Mouse (Mus musculus) embryonic facial prominence, embryonic 11.5 days (tissue): ENCODE data around the gene Dlx2. TPM values are rescaled to one million over a fixed set of nuclear protein-coding genes. Genes with fewer than 3 reads are reported as not detected.

Experiments
- ATAC-seq: fragments of 200-750 bp; cut with Nextera tagmentation; replicated peaks from 2 replicates; pipeline ENCODE4 v1.8.0; 2017; ENCODE audit warnings: low read depth; ENCODE audit not compliant: insufficient number of reproducible peaks, low FRiP score, low TSS enrichment
- DNase-seq: peaks from one replicate; pipeline ENCODE4 v3.0.0-alpha.2; 2015; ENCODE audit warnings: low spot score
- H3K27ac ChIP-seq: fragments of 300-500 bp; sonication (generic); replicated peaks from 2 replicates; pipeline ENCODE4 v1.5.1; 2014; ENCODE audit warnings: mild to moderate bottlenecking, low read depth, low read length, control low read depth
- H3K27me3 ChIP-seq: fragments of 300-500 bp; sonication (generic); 2 replicates; pipeline ENCODE4 v1.6.1; 2014; ENCODE audit warnings: mild to moderate bottlenecking, low read length, moderate library complexity, mixed read lengths; ENCODE audit not compliant: control insufficient read depth, insufficient read depth
- H3K36me3 ChIP-seq: fragments of 300-500 bp; sonication (generic); replicated peaks from 2 replicates; pipeline ENCODE4 v1.6.1; 2014; ENCODE audit warnings: low read depth, mild to moderate bottlenecking, low read length, moderate library complexity, mixed read lengths; ENCODE audit not compliant: control insufficient read depth, insufficient read depth
- H3K4me1 ChIP-seq: fragments of 300-500 bp; sonication (generic); 2 replicates; pipeline ENCODE4 v1.6.1; 2014; ENCODE audit warnings: low read length, mixed read lengths; ENCODE audit not compliant: control insufficient read depth, insufficient read depth
- H3K4me2 ChIP-seq: fragments of 300-500 bp; sonication (generic); 2 replicates; pipeline ENCODE4 v1.6.1; 2014; ENCODE audit warnings: low read depth, mild to moderate bottlenecking, control low read depth, low read length, moderate library complexity
- H3K4me3 ChIP-seq: fragments of 300-500 bp; sonication (generic); 2 replicates; pipeline ENCODE4 v1.5.1; 2014; ENCODE audit warnings: low read depth, low read length, control low read depth
- H3K9ac ChIP-seq: fragments of 300-500 bp; sonication (generic); replicated peaks from 2 replicates; pipeline ENCODE4 v1.6.1; 2014; ENCODE audit warnings: mild to moderate bottlenecking, control low read depth, low read length
- H3K9me3 ChIP-seq: fragments of 300-500 bp; sonication (generic); replicated peaks from 2 replicates; pipeline ENCODE4 v1.6.1; 2016; ENCODE audit warnings: mild to moderate bottlenecking, low read length, inconsistent platforms, mixed read lengths; ENCODE audit not compliant: control insufficient read depth
- WGBS: fragments of 180-500 bp; shearing (Covaris S2); extraction: QIAGEN DNeasy Blood & Tissue Kit; methylation state at CpG from one replicate; pipeline ENCODE4 v1.1.7; 2014; 5-methylcytosine and 5-hydroxymethylcytosine counted together
- polyA plus RNA-seq: library from polyadenylated mRNA; unstranded; fragments of >200 nt; fragmentation: Nextera tagmentation; extraction: Ambion mirVana; gene quantifications from 2 replicates; pipeline ENCODE4 v1.2.1, GENCODE M21; 2014

Gene Dlx2
- polyA plus RNA-seq, 1 experiment from 2014 or later: 20.3 TPM

GRCm38 (mm10) chr2:71556071-71556470, 9.5 kb upstream of the Dlx2 start:
- 56% methylated on average over 5 of the region's 5 CpGs for WGBS
- Histone ChIP-seq H3K9me3 (no peaks in the 10 kb centered on the region), H3K4me3 (no peak overlapping the region), H3K4me2 (no peak overlapping the region), H3K27me3 (peaks cover 7% of the 10 kb centered on the region), H3K36me3 (no peaks in the 10 kb centered on the region), H3K27ac (no peak overlapping the region), H3K4me1 (peaks cover 4% of the 10 kb centered on the region), H3K9ac (no peak overlapping the region)
- ATAC-seq (no peak), DNase-seq (no peak)

DNA sequence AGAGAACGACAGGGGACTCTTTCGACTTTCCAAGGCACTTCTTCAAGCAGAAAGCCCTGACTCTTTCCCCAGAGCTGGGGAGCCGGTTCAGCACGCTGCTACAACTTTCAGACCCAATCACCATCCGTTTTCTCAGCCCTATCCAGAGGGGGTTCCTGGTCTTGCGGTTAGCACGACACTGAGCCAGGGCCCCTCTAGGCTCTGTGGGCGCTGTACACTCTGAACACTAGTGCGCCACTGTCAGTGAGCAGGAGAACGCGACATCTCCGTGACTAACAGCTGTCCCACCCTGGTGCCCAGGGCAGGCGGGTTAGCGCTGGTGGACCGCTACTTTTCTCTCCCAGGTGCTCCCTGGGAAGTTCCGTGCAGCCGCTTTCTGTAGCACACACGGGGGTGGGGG, 5.2 kb upstream of the Dlx2 start:
- no peak for ATAC-seq
- H3K4me1 ChIP-seq: peaks cover 4% of the 10 kb centered on the region
- H3K9me3 ChIP-seq: no peaks in the 10 kb centered on the region
- no peak for DNase-seq
- 2% methylated on average over 18 of the region's 18 CpGs for WGBS
- H3K4me2 ChIP-seq: peak overlapping the region; percentile 16
- 0 out of 2 replicates have a peak overlapping the region, but pooled peaks have one; percentile 5 for H3K4me3 ChIP-seq
- H3K27me3 ChIP-seq: peaks cover 16% of the 10 kb centered on the region
- no peaks in the 10 kb centered on the region for H3K36me3 ChIP-seq
- H3K9ac ChIP-seq: no peak overlapping the region
- no peak overlapping the region for H3K27ac ChIP-seq

DNA sequence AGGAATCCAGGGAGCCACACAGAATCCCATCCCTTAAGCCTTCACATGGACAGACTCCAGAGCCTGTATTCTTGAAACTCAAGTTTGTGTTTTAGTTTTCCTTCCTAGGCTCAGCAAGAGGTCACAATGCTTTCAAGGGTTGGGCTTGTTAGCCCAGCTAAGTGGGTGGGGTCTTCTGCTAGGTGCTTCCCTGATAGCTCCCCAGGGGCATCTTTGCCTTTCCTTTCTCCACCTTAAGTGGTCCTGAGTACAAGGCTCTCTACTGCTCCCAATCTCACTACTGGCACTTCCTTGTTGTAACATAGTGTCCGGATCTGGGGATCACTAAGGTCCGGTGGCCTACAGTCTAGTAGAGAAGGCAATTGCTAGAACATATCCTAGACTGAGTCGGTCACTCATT, 3.8 kb upstream of the Dlx2 start:
- H3K4me1 ChIP-seq: peaks cover 4% of the 10 kb centered on the region
- no peak overlapping the region for H3K4me2 ChIP-seq
- no peak overlapping the region for H3K9ac ChIP-seq
- H3K9me3 ChIP-seq: no peaks in the 10 kb centered on the region
- ATAC-seq (no peak), DNase-seq (no peak)
- no peaks in the 10 kb centered on the region for H3K36me3 ChIP-seq
- WGBS: 30% methylated on average over 3 of the region's 3 CpGs
- H3K27me3 ChIP-seq: peaks cover 18% of the 10 kb centered on the region
- H3K4me3 ChIP-seq: no peak overlapping the region
- no peak overlapping the region for H3K27ac ChIP-seq

DNA sequence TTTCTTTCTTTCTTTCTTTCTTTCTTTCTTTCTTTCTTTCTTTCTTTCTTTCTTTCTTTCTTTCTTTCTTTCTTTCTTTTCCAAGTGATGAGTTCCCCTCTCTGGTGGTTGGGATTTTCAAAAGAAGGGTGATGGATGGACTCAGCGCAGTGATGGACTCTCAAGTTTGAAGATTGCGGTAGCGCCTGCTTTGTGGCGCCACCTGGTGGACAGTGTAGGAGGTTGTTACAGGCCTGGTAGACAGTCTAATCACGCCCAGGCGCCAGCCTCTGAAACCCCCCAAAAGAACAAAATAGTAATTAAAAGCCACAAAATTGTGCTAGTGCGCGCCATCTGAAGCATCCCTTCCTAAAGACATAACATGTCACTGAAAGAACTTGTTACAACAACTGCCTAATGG, 1.3 kb upstream of the Dlx2 start:
- Histone ChIP-seq H3K27ac (no peak overlapping the region), H3K27me3 (peaks cover 27% of the 10 kb centered on the region), H3K4me2 (no peak overlapping the region), H3K4me1 (peaks cover 5% of the 10 kb centered on the region), H3K4me3 (no peak overlapping the region), H3K36me3 (no peaks in the 10 kb centered on the region), H3K9me3 (no peaks in the 10 kb centered on the region), H3K9ac (no peak overlapping the region)
- under 1% methylated on average over 8 of the region's 8 CpGs for WGBS
- DNase-seq: peak; percentile 93
- no peak for ATAC-seq

- under 1% methylated on average over 58 of the region's 59 CpGs for WGBS
- peak; percentile 55 for ATAC-seq
- peak overlapping the region; percentile 90 for H3K27ac ChIP-seq
- DNase-seq: peak; percentile 75
- H3K4me2 ChIP-seq: peak overlapping the region; percentile 94
- H3K9ac ChIP-seq: peak overlapping the region; percentile 83
- H3K36me3 ChIP-seq: no peaks in the 10 kb centered on the region
- no peaks in the 10 kb centered on the region for H3K9me3 ChIP-seq
- H3K4me1 ChIP-seq: peaks cover 7% of the 10 kb centered on the region
- H3K27me3 ChIP-seq: peaks cover 32% of the 10 kb centered on the region
- peak overlapping the region; percentile 66 for H3K4me3 ChIP-seq
Observed at GRCm38 (mm10) chr2:71545882-71546639, 493 bp downstream of the Dlx2 start.

DNA sequence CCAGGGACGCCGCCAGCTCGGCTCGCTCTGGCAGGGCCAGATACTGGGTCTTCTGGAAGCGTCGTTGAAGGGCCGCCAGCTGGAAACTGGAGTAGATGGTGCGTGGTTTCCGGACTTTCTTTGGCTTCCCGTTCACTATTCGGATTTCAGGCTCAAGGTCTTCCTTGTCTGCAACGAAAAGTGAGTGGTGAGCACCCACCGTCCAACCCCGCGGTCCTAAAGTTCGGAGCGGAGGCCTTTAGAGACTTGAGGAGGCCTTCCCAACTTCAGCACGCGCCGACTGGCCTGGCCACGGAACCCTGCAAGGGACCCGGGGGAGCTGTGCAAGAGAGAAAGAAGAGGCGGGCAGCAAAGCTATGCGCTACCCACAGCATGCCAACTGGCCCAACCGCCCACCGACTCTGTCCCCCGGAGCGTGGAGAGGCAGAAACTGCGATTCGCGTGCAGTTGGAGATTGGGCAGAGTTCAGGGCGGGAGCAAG, 1.1 kb downstream of the Dlx2 start:
- WGBS: under 1% methylated on average over 32 of the region's 32 CpGs
- peak overlapping the region; percentile 83 for H3K9ac ChIP-seq
- peaks cover 32% of the 10 kb centered on the region for H3K27me3 ChIP-seq
- peak overlapping the region; percentile 90 for H3K27ac ChIP-seq
- peaks cover 9% of the 10 kb centered on the region for H3K4me1 ChIP-seq
- H3K9me3 ChIP-seq: no peaks in the 10 kb centered on the region
- DNase-seq: peak; percentile 45
- peak overlapping the region; percentile 66 for H3K4me3 ChIP-seq
- peak overlapping the region; percentile 94 for H3K4me2 ChIP-seq
- H3K36me3 ChIP-seq: no peaks in the 10 kb centered on the region
- ATAC-seq: no peak

DNA sequence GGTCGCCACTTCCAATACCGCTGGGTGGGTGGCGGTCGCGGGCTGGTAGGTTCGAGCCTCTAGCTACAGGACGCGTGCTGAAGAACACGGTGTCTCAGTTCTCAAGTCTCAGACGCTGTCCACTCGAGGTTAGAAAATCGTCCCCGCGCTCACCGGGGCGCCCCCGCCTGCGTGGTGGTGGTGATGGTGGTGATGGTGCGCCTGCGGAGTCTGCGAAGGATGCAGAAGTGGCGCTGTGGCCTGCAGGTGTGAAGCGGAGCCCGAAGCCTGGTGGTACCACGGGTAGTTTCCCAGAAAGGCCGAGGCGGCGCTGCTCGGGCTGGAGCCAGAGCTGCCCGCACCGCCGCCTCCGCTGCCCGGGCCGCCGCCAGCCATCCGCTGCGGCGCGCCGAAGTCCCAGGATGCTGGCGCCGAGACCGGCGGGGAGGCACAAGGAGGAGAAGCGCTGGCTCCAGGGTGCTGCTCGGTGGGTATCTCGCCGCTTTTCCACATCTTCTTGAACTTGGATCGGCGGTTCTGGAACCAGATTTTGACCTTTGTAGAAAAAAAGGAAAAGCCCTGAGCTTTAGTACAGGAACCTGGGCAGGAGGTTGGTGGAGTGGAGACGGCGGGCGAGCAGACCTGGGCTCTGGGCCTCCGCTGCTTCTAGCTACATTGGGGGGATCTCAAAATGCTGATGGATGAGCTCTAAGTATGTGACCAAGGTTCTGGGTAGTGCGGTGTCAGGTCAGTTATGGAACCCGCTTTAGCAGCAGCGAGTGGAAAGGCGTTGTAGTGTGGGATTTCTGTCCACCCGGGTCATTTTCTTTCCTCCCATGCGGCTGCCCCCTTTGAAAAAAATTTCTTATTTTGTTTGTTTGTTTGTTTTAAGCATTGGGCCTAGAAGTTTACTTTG, 1.9 kb downstream of the Dlx2 start:
- no peaks in the 10 kb centered on the region for H3K36me3 ChIP-seq
- H3K4me2 ChIP-seq: peak overlapping the region; percentile 94
- H3K9me3 ChIP-seq: no peaks in the 10 kb centered on the region
- H3K9ac ChIP-seq: peak overlapping the region; percentile 83
- peak overlapping the region; percentile 66 for H3K4me3 ChIP-seq
- peak overlapping the region; percentile 90 for H3K27ac ChIP-seq
- DNase-seq (peak; percentile 59), ATAC-seq (no peak)
- peaks cover 9% of the 10 kb centered on the region for H3K4me1 ChIP-seq
- peaks cover 32% of the 10 kb centered on the region for H3K27me3 ChIP-seq
- under 1% methylated on average over 59 of the region's 61 CpGs for WGBS
